Mouse (Mus musculus): ENCODE data around the gene Fut2. TPM values are rescaled to one million over a fixed set of nuclear protein-coding genes. Genes with fewer than 3 reads are reported as not detected.
A peak's percentile ranks its signal among the peaks of the same experiment; 100 is the strongest.

Gene Fut2
- polyA plus RNA-seq, 1 experiment from 2014 or later, result 0.56 TPM

GRCm38 (mm10) chr7:45704730-45705442 is 38.7 kb upstream of the Fut2 start, which contains the start of gene Dbp:
Gene Dbp, plus strand, starts transcription at chr7:45705088.
- H3K4me1 ChIP-seq (ENCODE audit: control insufficient read depth, insufficient read depth, low read length), result peaks cover 41% of the 10 kb centered on the region
- H3K27me3 ChIP-seq (ENCODE audit: control insufficient read depth, insufficient read depth, low read length), result peaks cover 8% of the 10 kb centered on the region
- no peaks in the 10 kb centered on the region for H3K9me3 ChIP-seq (replicated peaks; ENCODE audit: control insufficient read depth, low read length)
- peak within 1 kb of the TSS; percentile 86 for H3K9ac ChIP-seq (ENCODE audit: low read depth, low read length)
- H3K27ac ChIP-seq (ENCODE audit: low read depth, low read length), result peak within 1 kb of the TSS; percentile 79
- peak within 1 kb of the TSS; percentile 71 for H3K4me3 ChIP-seq (ENCODE audit: low read depth, low read length)
- H3K4me2 ChIP-seq, result peak within 1 kb of the TSS; percentile 97
- H3K36me3 ChIP-seq (ENCODE audit: control insufficient read depth, insufficient read depth, low read length), result no peaks in the 10 kb centered on the region
- ATAC-seq (replicated peaks; ENCODE audit: insufficient number of reproducible peaks, low FRiP score, low TSS enrichment), result peak; percentile 85
- WGBS (ENCODE audit: insufficient replicate concordance), result under 1% methylated on average over 35 of the region's 36 CpGs

GRCm38 (mm10) chr7:45704046-45704559 is 37.9 kb upstream of the Fut2 start:
- Histone ChIP-seq H3K4me1 (ENCODE audit: control insufficient read depth, insufficient read depth, low read length) (peaks cover 42% of the 10 kb centered on the region), H3K27me3 (ENCODE audit: control insufficient read depth, insufficient read depth, low read length) (peaks cover 16% of the 10 kb centered on the region), H3K9me3 (replicated peaks; ENCODE audit: control insufficient read depth, low read length) (no peaks in the 10 kb centered on the region), H3K4me3 (ENCODE audit: low read depth, low read length) (peak overlapping the region; percentile 71), H3K4me2 (peak overlapping the region; percentile 97), H3K9ac (ENCODE audit: low read depth, low read length) (peak overlapping the region; percentile 54), H3K27ac (ENCODE audit: low read depth, low read length) (peak overlapping the region; percentile 70), H3K36me3 (ENCODE audit: control insufficient read depth, insufficient read depth, low read length) (no peaks in the 10 kb centered on the region)
- 1% methylated on average over 13 of the region's 13 CpGs for WGBS (ENCODE audit: insufficient replicate concordance)
- ATAC-seq (replicated peaks; ENCODE audit: insufficient number of reproducible peaks, low FRiP score, low TSS enrichment), result 0 out of 2 replicates have a peak, but pooled peaks have one; percentile 16

GRCm38 (mm10) chr7:45703521-45704033 is 37.4 kb upstream of the Fut2 start:
- Histone ChIP-seq H3K27ac (ENCODE audit: low read depth, low read length) (peak overlapping the region; percentile 70), H3K4me2 (peak overlapping the region; percentile 97), H3K9me3 (replicated peaks; ENCODE audit: control insufficient read depth, low read length) (no peaks in the 10 kb centered on the region), H3K9ac (ENCODE audit: low read depth, low read length) (peak overlapping the region; percentile 54; the same call in 1 of the 2 replicates), H3K4me3 (ENCODE audit: low read depth, low read length) (peak overlapping the region; percentile 71), H3K4me1 (ENCODE audit: control insufficient read depth, insufficient read depth, low read length) (peaks cover 39% of the 10 kb centered on the region), H3K36me3 (ENCODE audit: control insufficient read depth, insufficient read depth, low read length) (no peaks in the 10 kb centered on the region), H3K27me3 (ENCODE audit: control insufficient read depth, insufficient read depth, low read length) (peaks cover 21% of the 10 kb centered on the region)
- WGBS (ENCODE audit: insufficient replicate concordance), result 47% methylated on average over 12 of the region's 12 CpGs
- no peak for ATAC-seq (replicated peaks; ENCODE audit: insufficient number of reproducible peaks, low FRiP score, low TSS enrichment)

GRCm38 (mm10) chr7:45702809-45703520 is 36.8 kb upstream of the Fut2 start:
- no peak overlapping the region for H3K4me3 ChIP-seq (ENCODE audit: low read depth, low read length)
- H3K4me1 ChIP-seq (ENCODE audit: control insufficient read depth, insufficient read depth, low read length), result peaks cover 33% of the 10 kb centered on the region

GRCm38 (mm10) chr7:45702316-45702715 is 36.1 kb upstream of the Fut2 start:
- no peak for ATAC-seq (replicated peaks; ENCODE audit: insufficient number of reproducible peaks, low FRiP score, low TSS enrichment)
- Histone ChIP-seq H3K27me3 (ENCODE audit: control insufficient read depth, insufficient read depth, low read length) (peaks cover 29% of the 10 kb centered on the region), H3K9me3 (replicated peaks; ENCODE audit: control insufficient read depth, low read length) (no peaks in the 10 kb centered on the region), H3K27ac (ENCODE audit: low read depth, low read length) (no peak overlapping the region), H3K9ac (ENCODE audit: low read depth, low read length) (no peak overlapping the region), H3K4me1 (ENCODE audit: control insufficient read depth, insufficient read depth, low read length) (peaks cover 27% of the 10 kb centered on the region), H3K4me2 (no peak overlapping the region), H3K4me3 (ENCODE audit: low read depth, low read length) (no peak overlapping the region), H3K36me3 (ENCODE audit: control insufficient read depth, insufficient read depth, low read length) (no peaks in the 10 kb centered on the region)
- WGBS (ENCODE audit: insufficient replicate concordance), result 88% methylated on average over 11 of the region's 11 CpGs

More at GRCm38 (mm10) chr7:45702809-45703520, 36.8 kb upstream of the Fut2 start:
- Histone ChIP-seq H3K4me2 (no peak overlapping the region; the same call in 1 of the 2 replicates), H3K27me3 (ENCODE audit: control insufficient read depth, insufficient read depth, low read length) (peaks cover 27% of the 10 kb centered on the region), H3K36me3 (ENCODE audit: control insufficient read depth, insufficient read depth, low read length) (no peaks in the 10 kb centered on the region), H3K9ac (ENCODE audit: low read depth, low read length) (no peak overlapping the region), H3K9me3 (replicated peaks; ENCODE audit: control insufficient read depth, low read length) (no peaks in the 10 kb centered on the region), H3K27ac (ENCODE audit: low read depth, low read length) (no peak overlapping the region)
- 83% methylated on average over 17 of the region's 17 CpGs for WGBS (ENCODE audit: insufficient replicate concordance)
- no peak for ATAC-seq (replicated peaks; ENCODE audit: insufficient number of reproducible peaks, low FRiP score, low TSS enrichment)

GRCm38 (mm10) chr7:45701607-45702006 is 35.4 kb upstream of the Fut2 start:
- Histone ChIP-seq H3K27ac (ENCODE audit: low read depth, low read length) (no peak overlapping the region), H3K36me3 (ENCODE audit: control insufficient read depth, insufficient read depth, low read length) (no peaks in the 10 kb centered on the region), H3K4me3 (ENCODE audit: low read depth, low read length) (no peak overlapping the region)

GRCm38 (mm10) chr7:45701072-45701471 is 34.9 kb upstream of the Fut2 start:
- H3K27ac ChIP-seq (ENCODE audit: low read depth, low read length), result 0 out of 2 replicates have a peak overlapping the region, but pooled peaks have one; percentile 13
- H3K4me3 ChIP-seq (ENCODE audit: low read depth, low read length), result 0 out of 2 replicates have a peak overlapping the region, but pooled peaks have one; percentile 11
- no peaks in the 10 kb centered on the region for H3K36me3 ChIP-seq (ENCODE audit: control insufficient read depth, insufficient read depth, low read length)
- peaks cover 29% of the 10 kb centered on the region for H3K27me3 ChIP-seq (ENCODE audit: control insufficient read depth, insufficient read depth, low read length)
- WGBS (ENCODE audit: insufficient replicate concordance), result 29% methylated on average over 11 of the region's 11 CpGs
- no peak for ATAC-seq (replicated peaks; ENCODE audit: insufficient number of reproducible peaks, low FRiP score, low TSS enrichment)
- no peak overlapping the region for H3K9ac ChIP-seq (ENCODE audit: low read depth, low read length)
- peak overlapping the region; percentile 84 for H3K4me2 ChIP-seq
- H3K9me3 ChIP-seq (replicated peaks; ENCODE audit: control insufficient read depth, low read length), result no peaks in the 10 kb centered on the region
- H3K4me1 ChIP-seq (ENCODE audit: control insufficient read depth, insufficient read depth, low read length), result peaks cover 22% of the 10 kb centered on the region

More at GRCm38 (mm10) chr7:45701607-45702006, 35.4 kb upstream of the Fut2 start:
- Histone ChIP-seq H3K27me3 (ENCODE audit: control insufficient read depth, insufficient read depth, low read length) (peaks cover 29% of the 10 kb centered on the region), H3K9me3 (replicated peaks; ENCODE audit: control insufficient read depth, low read length) (no peaks in the 10 kb centered on the region), H3K4me1 (ENCODE audit: control insufficient read depth, insufficient read depth, low read length) (peaks cover 24% of the 10 kb centered on the region), H3K9ac (ENCODE audit: low read depth, low read length) (no peak overlapping the region), H3K4me2 (peak overlapping the region; percentile 84)
- no peak for ATAC-seq (replicated peaks; ENCODE audit: insufficient number of reproducible peaks, low FRiP score, low TSS enrichment)
- 80% methylated on average over 11 of the region's 11 CpGs for WGBS (ENCODE audit: insufficient replicate concordance)

- ATAC-seq (replicated peaks; ENCODE audit: insufficient number of reproducible peaks, low FRiP score, low TSS enrichment), result no peak
- under 1% methylated on average over 20 of the region's 20 CpGs for WGBS (ENCODE audit: insufficient replicate concordance)
Measured at GRCm38 (mm10) chr7:45700301-45701015, 34.3 kb upstream of the Fut2 start.

More at GRCm38 (mm10) chr7:45700301-45701015, 34.3 kb upstream of the Fut2 start:
- Histone ChIP-seq H3K9ac (ENCODE audit: low read depth, low read length) (peak overlapping the region; percentile 54), H3K4me2 (peak overlapping the region; percentile 84), H3K27me3 (ENCODE audit: control insufficient read depth, insufficient read depth, low read length) (peaks cover 29% of the 10 kb centered on the region), H3K27ac (ENCODE audit: low read depth, low read length) (no peak overlapping the region), H3K36me3 (ENCODE audit: control insufficient read depth, insufficient read depth, low read length) (no peaks in the 10 kb centered on the region), H3K4me1 (ENCODE audit: control insufficient read depth, insufficient read depth, low read length) (peaks cover 18% of the 10 kb centered on the region), H3K4me3 (ENCODE audit: low read depth, low read length) (peak overlapping the region; percentile 46), H3K9me3 (replicated peaks; ENCODE audit: control insufficient read depth, low read length) (no peaks in the 10 kb centered on the region)

Measured in heart, embryonic 11.5 days (tissue).